Mouse (Mus musculus): ENCODE measurements around the gene B4galt2.

B4galt2 gene

GRCm38 (mm10) chr4:117828572-117829145, 54.6 kb downstream of the B4galt2 start:
- in situ Hi-C loops (cut with MboI; ENCODE audit: low pct_unique_long_range_greater_than_20kb in 1 of 2, low sequenced_read_pairs in 2 of 2, unreplicated experiment in 1 of 2) = no loop called here

Measured in mouse embryonic stem cell (cell line).